Mouse (Mus musculus) retina, postnatal 7 days (tissue): ENCODE results near the gene Casc3.
A peak's percentile ranks its signal among the peaks of the same experiment; 100 is the strongest.
"Not testable (repeated sequence)": the region's sequence is repeated elsewhere in the genome, so short reads cannot be mapped to it uniquely, and the experiment has no call there.

Source experiments
- DNase-seq: peaks from one replicate; pipeline ENCODE4 v3.0.0-alpha.2; 2012; ENCODE audit warnings: low read depth, low spot score

Gene Casc3

GRCm38 (mm10) chr11:98789824-98790223 lies 14.9 kb upstream of the Casc3 start:
- DNase-seq = no peak

- DNase-seq = no peak
Measured at GRCm38 (mm10) chr11:98790631-98791205, 14.0 kb upstream of the Casc3 start.

GRCm38 (mm10) chr11:98791448-98791847 lies 13.3 kb upstream of the Casc3 start:
- no peak for DNase-seq

GRCm38 (mm10) chr11:98792081-98792480 lies 12.6 kb upstream of the Casc3 start:
- DNase-seq = no peak

- no peak for DNase-seq
Measured at GRCm38 (mm10) chr11:98794469-98795014, 10.2 kb upstream of the Casc3 start.

GRCm38 (mm10) chr11:98795015-98795713 lies 9.5 kb upstream of the Casc3 start, which contains the start of gene Msl1:
Gene Msl1 (plus strand): TSS chr11:98795516.
- DNase-seq = peak; percentile 86

GRCm38 (mm10) chr11:98795714-98796514 lies 8.8 kb upstream of the Casc3 start:
- no peak for DNase-seq

- no peak for DNase-seq
Measured at GRCm38 (mm10) chr11:98796515-98797216, 8.0 kb upstream of the Casc3 start.

- DNase-seq = no peak
Measured at GRCm38 (mm10) chr11:98797306-98797705, 7.4 kb upstream of the Casc3 start.

GRCm38 (mm10) chr11:98797909-98798308 lies 6.8 kb upstream of the Casc3 start:
- DNase-seq = no peak

GRCm38 (mm10) chr11:98808417-98808816 lies 3.7 kb downstream of the Casc3 start:
- DNase-seq = no peak

GRCm38 (mm10) chr11:98809457-98810290 lies 5.0 kb downstream of the Casc3 start:
- peak; percentile 98 for DNase-seq

- no peak for DNase-seq
Measured at GRCm38 (mm10) chr11:98810686-98811085, 6.0 kb downstream of the Casc3 start.

- no peak for DNase-seq
Measured at GRCm38 (mm10) chr11:98816706-98817239, 12.1 kb downstream of the Casc3 start.

- no peak for DNase-seq
Measured at GRCm38 (mm10) chr11:98820968-98821367, 16.3 kb downstream of the Casc3 start.

- not testable (repeated sequence) for DNase-seq
Measured at GRCm38 (mm10) chr11:98826071-98826470, 21.4 kb downstream of the Casc3 start.

- no peak for DNase-seq
Measured at GRCm38 (mm10) chr11:98827877-98828276, 23.2 kb downstream of the Casc3 start.

- DNase-seq = no peak
Measured at GRCm38 (mm10) chr11:98829091-98829775, 24.5 kb downstream of the Casc3 start.

- DNase-seq = no peak
Measured at GRCm38 (mm10) chr11:98829875-98830274, 25.2 kb downstream of the Casc3 start.

GRCm38 (mm10) chr11:98835296-98835695 lies 30.6 kb downstream of the Casc3 start:
- DNase-seq = no peak
